ENCODE assay signal across 8 mouse cellular contexts in the genomic region with DNA sequence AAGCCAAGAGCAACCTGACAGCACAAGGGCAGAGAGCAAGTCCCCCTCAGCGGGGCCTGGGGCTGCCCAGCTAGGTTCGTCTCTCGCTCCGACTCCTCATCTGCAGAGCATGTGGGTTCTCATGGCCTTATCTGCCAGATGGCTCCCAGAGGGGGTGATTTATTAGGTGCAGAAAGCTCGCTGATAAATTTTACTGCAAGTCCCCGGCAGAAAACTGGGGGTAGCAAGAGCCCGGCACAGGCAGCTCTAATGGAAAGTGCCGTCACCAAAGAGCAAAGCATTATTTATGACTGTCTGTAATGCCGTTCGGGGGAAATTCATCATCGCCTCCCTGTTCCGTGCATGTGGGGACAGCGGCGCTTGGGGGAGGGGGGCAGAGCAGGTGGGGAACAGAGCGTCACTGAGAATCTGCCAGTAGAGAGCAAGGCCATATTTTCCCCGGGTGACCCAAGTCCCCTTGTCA.
DNase-seq lines count a peak whose midpoint lies in the region; ATAC-seq lines count a peak whose summit lies in the region.

No protein-coding gene starts in this region.

- no peaks in the 10 kb centered on the region for H3K36me3 ChIP-seq in limb, embryonic 11.5 days (ENCODE audit: control insufficient read depth, insufficient read depth, low read length)
- H3K36me3 ChIP-seq in stomach, embryonic 16.5 days (ENCODE audit: control insufficient read depth, insufficient read depth, low read length) = no peaks in the 10 kb centered on the region

- peaks cover 22% of the 10 kb centered on the region for H3K4me1 ChIP-seq in limb, embryonic 11.5 days (ENCODE audit: control insufficient read depth, insufficient read depth, low read length)
- H3K4me1 ChIP-seq in stomach, embryonic 16.5 days (ENCODE audit: control insufficient read depth, insufficient read depth, low read length) = 0 out of 2 replicates have a peak, but pooled peaks cover 7% of the 10 kb centered on the region

- no peaks in the 10 kb centered on the region for H3K9me3 ChIP-seq in limb, embryonic 11.5 days (ENCODE audit: control insufficient read depth, low read length)
- 0 out of 2 replicates have a peak, but pooled peaks cover 3% of the 10 kb centered on the region for H3K9me3 ChIP-seq in stomach, embryonic 16.5 days (replicated peaks; ENCODE audit: control insufficient read depth, low read length)

- no peak overlapping the region for H3K27ac ChIP-seq in limb, embryonic 11.5 days (replicated peaks; ENCODE audit: low read depth, low read length)
- H3K27ac ChIP-seq in stomach, embryonic 16.5 days (ENCODE audit: low read length) = no peak overlapping the region

- peak overlapping the region; percentile 34 for H3K4me2 ChIP-seq in limb, embryonic 11.5 days (ENCODE audit: low read depth, severe bottlenecking)
- H3K4me2 ChIP-seq in stomach, embryonic 16.5 days (ENCODE audit: low read depth, low read length) = peak overlapping the region; percentile 35

- ATAC-seq in limb, embryonic 11.5 days (ENCODE audit: insufficient number of reproducible peaks, low FRiP score, low TSS enrichment, low read depth) = peak; percentile 75; the same call in 1 of the 2 replicates
- ATAC-seq in stomach, embryonic 16.5 days (ENCODE audit: insufficient read depth, low FRiP score) = no peak; the same call in 1 of the 2 replicates

- H3K9ac ChIP-seq in limb, embryonic 11.5 days (ENCODE audit: low read length) = no peak overlapping the region
- no peak overlapping the region for H3K9ac ChIP-seq in stomach, embryonic 16.5 days (ENCODE audit: low read length)

- WGBS in limb, embryonic 11.5 days = 2% methylated on average over 16 of the region's 16 CpGs
- 13% methylated on average over 16 of the region's 16 CpGs for WGBS in stomach, embryonic 16.5 days

- peaks cover 11% of the 10 kb centered on the region; the same call in 1 of the 2 replicates for H3K27me3 ChIP-seq in limb, embryonic 11.5 days (ENCODE audit: control insufficient read depth, insufficient read depth, low read length)
- H3K27me3 ChIP-seq in stomach, embryonic 16.5 days (ENCODE audit: control insufficient read depth, insufficient read depth, low read length) = no peaks in the 10 kb centered on the region

- no peak overlapping the region for H3K4me3 ChIP-seq in limb, embryonic 11.5 days (ENCODE audit: low read depth, low read length)
- H3K4me3 ChIP-seq in stomach, embryonic 16.5 days (replicated peaks; ENCODE audit: low read length) = no peak overlapping the region; the same call in 1 of the 2 replicates

- peak; percentile 47 to 49 for DNase-seq in cerebellum, postnatal 10 days
- DNase-seq in cerebellum, postnatal 4 days (ENCODE audit: low spot score in 2 of 2) = no peak
- peak; percentile 34 for DNase-seq in urinary bladder, postnatal 14 days (ENCODE audit: low spot score)
- DNase-seq in urinary bladder, postnatal 36 days (ENCODE audit: low spot score in 2 of 2) = no peak
- peak; percentile 76 for DNase-seq in limb, embryonic 11.5 days (ENCODE audit: low spot score)
- DNase-seq in left cerebral cortex, adult 11 months (ENCODE audit: low spot score) = no peak
- DNase-seq in B cell, adult 2 months = no peak

Comparison
In these comparisons a context has a peak if more than half of its experiments do, and no peak if none do; other contexts are left out.
1. DNase-seq: peak in cerebellum, postnatal 10 days (2 of 2), urinary bladder, postnatal 14 days (single experiment) and limb, embryonic 11.5 days (single experiment); none in cerebellum, postnatal 4 days (0 of 2), urinary bladder, postnatal 36 days (0 of 2), left cerebral cortex, adult 11 months (single experiment) and B cell, adult 2 months (0 of 2).